Mouse (Mus musculus) liver, adult 2 months (tissue): Measurements from ENCODE around the gene Tssk3. TPM values are rescaled to one million over a fixed set of nuclear protein-coding genes. Genes with fewer than 3 reads are reported as not detected.
"Not testable (repeated sequence)": the region's sequence is repeated elsewhere in the genome, so short reads cannot be mapped to it uniquely, and the experiment has no call there.

ENCODE experiments used
- DNase-seq: peaks from one replicate; pipeline ENCODE4 v3.0.0-alpha.2; 2011; ENCODE audit warnings: low read depth, low spot score; ENCODE audit errors: extremely low read depth
- H3K27ac ChIP-seq: fragments of 200-500 bp; replicated peaks from 2 replicates; pipeline ENCODE4 v1.5.1; 2012; ENCODE audit warnings: low read depth, mild to moderate bottlenecking, control low read depth, inconsistent platforms, low read length; ENCODE audit not compliant: insufficient read depth
- H3K27me3 ChIP-seq: fragments of 200-500 bp; 2 replicates; pipeline ENCODE4 v1.6.1; 2012; ENCODE audit warnings: mild to moderate bottlenecking, moderate library complexity, low read length, inconsistent platforms; ENCODE audit not compliant: control insufficient read depth, insufficient read depth
- H3K36me3 ChIP-seq: fragments of 200-500 bp; 2 replicates; pipeline ENCODE4 v1.6.1; 2012; ENCODE audit warnings: low read length, inconsistent platforms; ENCODE audit not compliant: control insufficient read depth, insufficient read depth
- H3K4me1 ChIP-seq: fragments of 200-500 bp; 2 replicates; pipeline ENCODE4 v1.6.1; 2011; ENCODE audit warnings: low read length; ENCODE audit not compliant: control insufficient read depth, insufficient read depth
- H3K4me3 ChIP-seq: fragments of 200-500 bp; 2 replicates; pipeline ENCODE4 v1.5.1; 2011; ENCODE audit warnings: low read depth, mild to moderate bottlenecking, control low read depth, low read length, moderate library complexity; ENCODE audit not compliant: insufficient read depth
- H3K79me2 ChIP-seq: fragments of 200-500 bp; 2 replicates; pipeline ENCODE4 v1.6.1; 2012; ENCODE audit warnings: inconsistent platforms, mild to moderate bottlenecking, low read length, moderate library complexity; ENCODE audit not compliant: control insufficient read depth, insufficient read depth
- H3K9ac ChIP-seq: fragments of 200-500 bp; 2 replicates; pipeline ENCODE4 v1.6.1; 2012; ENCODE audit warnings: low read depth, mild to moderate bottlenecking, control low read depth, inconsistent platforms, low read length
- CTCF ChIP-seq: fragments of 200-500 bp; IDR thresholded peaks from 2 replicates; pipeline ENCODE4 v1.5.1; 2011; ENCODE audit warnings: low read depth, low read length, control low read depth
- POLR2A ChIP-seq: fragments of 200-500 bp; IDR thresholded peaks from 2 replicates; pipeline ENCODE4 v1.6.1; 2011; ENCODE audit warnings: low read length, control low read depth; ENCODE audit not compliant: insufficient read depth; ENCODE audit errors: extremely low read depth
- WGBS: fragments of 180-500 bp; shearing (Covaris S2); methylation state at CpG from one replicate; pipeline ENCODE4 v1.1.7; 2018; 5-methylcytosine and 5-hydroxymethylcytosine counted together
- polyA plus RNA-seq: library from polyadenylated mRNA; depleted of rRNA; stranded (reverse); fragments of >200 nt; gene quantifications from 2 replicates; pipeline ENCODE4 v1.2.3, GENCODE M21; 2012
- total RNA-seq: library from RNA; depleted of rRNA; stranded (reverse); fragments of >200 nt; gene quantifications from 2 replicates; pipeline ENCODE4 v1.2.3, GENCODE M21; 2014

Gene Tssk3
- total and polyA plus RNA-seq, 2 experiments: not detected

DNA sequence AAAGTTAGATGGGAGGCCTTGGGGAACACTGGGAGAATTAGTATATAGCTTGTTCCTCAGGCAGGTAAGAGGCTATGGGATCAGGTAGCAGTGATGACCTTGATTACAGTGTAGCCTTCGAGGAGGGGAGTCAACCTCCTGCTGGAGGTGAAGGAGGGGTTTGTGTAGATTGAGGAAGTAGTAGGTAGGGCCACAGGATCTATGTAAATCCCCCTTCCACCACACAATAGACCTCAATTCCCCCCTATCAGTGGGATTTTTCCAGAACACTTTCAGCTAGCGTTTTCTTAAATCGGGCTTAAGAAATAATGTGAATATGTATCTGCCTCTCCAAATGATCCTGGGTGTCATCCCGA is 30.0 kb downstream of the Tssk3 start:
- no peak for DNase-seq
- Histone ChIP-seq H3K9ac (peak overlapping the region; percentile 49), H3K36me3 (peaks cover 7% of the 10 kb centered on the region; the same call in 1 of the 2 replicates), H3K79me2 (peaks cover 13% of the 10 kb centered on the region), H3K4me1 (peaks cover 7% of the 10 kb centered on the region), H3K27ac (peak overlapping the region; percentile 17; the same call in 1 of the 2 replicates), H3K4me3 (peak overlapping the region; percentile 24; the same call in 1 of the 2 replicates), H3K27me3 (no peaks in the 10 kb centered on the region)
- TF ChIP-seq POLR2A (no peak), CTCF (no peak)
- WGBS: 0% methylated on average over 4 of the region's 4 CpGs

DNA sequence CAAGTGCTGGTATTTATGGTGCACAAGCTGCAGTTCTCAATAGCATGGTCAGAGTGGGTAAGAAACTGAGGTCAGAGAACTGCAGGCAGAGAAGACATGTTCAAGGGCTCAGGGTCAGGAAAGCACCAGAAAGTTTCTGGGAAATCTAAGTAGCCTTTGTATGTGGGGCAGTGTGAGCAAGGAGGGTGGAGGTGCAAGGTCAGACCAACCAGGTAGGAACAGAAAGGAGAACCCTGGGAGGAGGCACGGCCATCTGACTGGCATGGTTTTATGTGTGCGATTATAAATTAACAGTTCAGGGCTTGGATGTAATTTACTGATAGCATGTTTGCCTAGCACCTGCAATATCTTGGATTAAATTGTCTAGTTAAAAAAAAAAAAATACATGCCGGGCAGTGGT is 31.1 kb downstream of the Tssk3 start:
- Histone ChIP-seq H3K27ac (no peak overlapping the region), H3K79me2 (peaks cover 13% of the 10 kb centered on the region), H3K4me1 (peaks cover 7% of the 10 kb centered on the region), H3K36me3 (no peaks in the 10 kb centered on the region; the same call in 1 of the 2 replicates), H3K27me3 (no peaks in the 10 kb centered on the region), H3K9ac (no peak overlapping the region), H3K4me3 (no peak overlapping the region)
- no peak for DNase-seq
- no peak for TF ChIP-seq POLR2A
- no peak for TF ChIP-seq CTCF
- 84% methylated on average over 3 of the region's 3 CpGs for WGBS

DNA sequence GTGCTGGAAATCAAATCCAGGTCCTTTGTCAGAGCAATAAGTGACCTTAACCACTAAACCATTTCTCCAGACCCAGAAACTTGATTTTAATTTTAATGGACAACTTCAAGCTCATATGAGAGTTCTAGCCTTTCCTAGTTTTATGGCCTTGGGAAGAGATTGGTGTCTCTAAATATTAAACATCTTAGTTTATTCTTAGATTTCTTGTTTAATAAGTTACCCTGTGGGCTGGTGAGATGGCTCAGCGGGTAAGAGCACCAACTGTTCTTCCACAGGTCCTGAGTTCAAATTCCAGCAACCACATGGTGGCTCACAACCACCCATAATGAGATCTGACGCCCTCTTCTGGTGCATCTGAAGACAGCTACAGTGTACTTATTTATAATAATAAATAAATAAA is 33.5 kb downstream of the Tssk3 start:
- not testable (repeated sequence) for H3K27ac ChIP-seq, H3K4me1 ChIP-seq

DNA sequence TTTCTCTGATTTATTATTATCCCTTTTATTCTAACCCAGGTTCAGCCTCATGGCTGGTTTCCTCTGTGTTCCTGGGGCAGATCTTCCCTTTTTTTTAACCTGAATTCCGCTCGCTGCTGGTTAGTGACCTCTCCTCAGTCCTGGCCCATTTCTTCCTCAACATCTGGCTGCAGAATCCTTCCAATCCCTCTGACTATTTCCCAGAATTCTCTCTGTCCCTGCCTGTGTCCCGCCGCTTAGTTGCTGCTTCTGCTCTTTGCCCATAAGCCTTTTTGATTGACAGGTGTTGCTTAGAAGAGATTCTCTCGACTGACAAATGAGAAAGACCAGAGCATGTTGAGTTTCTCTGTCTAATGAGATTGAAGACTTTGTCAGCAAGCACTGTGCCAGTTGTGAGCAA is 34.7 kb downstream of the Tssk3 start:
- H3K27me3 ChIP-seq: no peaks in the 10 kb centered on the region
- H3K4me3 ChIP-seq: no peak overlapping the region
- H3K4me1 ChIP-seq: no peaks in the 10 kb centered on the region; the same call in 1 of the 2 replicates
- TF ChIP-seq POLR2A (no peak), CTCF (no peak)
- H3K27ac ChIP-seq: no peak overlapping the region
- no peaks in the 10 kb centered on the region for H3K79me2 ChIP-seq
- no peak for DNase-seq
- WGBS: 35% methylated on average over 5 of the region's 5 CpGs
- no peak overlapping the region for H3K9ac ChIP-seq
- no peaks in the 10 kb centered on the region for H3K36me3 ChIP-seq

More for the DNA sequence above, 33.5 kb downstream of the Tssk3 start:
- H3K79me2 ChIP-seq, H3K4me3 ChIP-seq, DNase-seq, H3K27me3 ChIP-seq, H3K9ac ChIP-seq, H3K36me3 ChIP-seq: not testable (repeated sequence)
- WGBS: 88% methylated on average over 2 of the region's 2 CpGs

DNA sequence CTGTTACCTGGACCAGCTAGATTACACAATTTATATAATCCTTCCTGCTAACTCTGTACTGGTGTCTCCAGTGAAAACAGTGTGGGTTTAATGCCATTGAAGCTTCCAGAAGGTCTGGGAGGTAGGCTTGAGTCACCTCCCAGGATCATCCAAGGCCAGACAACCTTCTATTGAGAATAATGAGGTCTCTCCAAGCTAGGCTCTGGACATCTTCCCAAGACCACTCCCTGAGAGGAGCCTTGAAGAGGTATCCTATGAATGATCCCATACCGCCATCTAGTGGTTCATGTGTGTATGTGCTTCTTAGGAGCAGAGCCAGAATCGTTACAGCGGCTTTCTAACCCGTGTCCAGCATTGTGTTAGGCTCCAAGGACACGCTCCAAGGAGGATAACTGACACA is 35.6 kb downstream of the Tssk3 start:
- Histone ChIP-seq H3K4me1 (no peaks in the 10 kb centered on the region; the same call in 1 of the 2 replicates), H3K9ac (no peak overlapping the region), H3K4me3 (no peak overlapping the region), H3K79me2 (no peaks in the 10 kb centered on the region), H3K36me3 (no peaks in the 10 kb centered on the region), H3K27me3 (no peaks in the 10 kb centered on the region), H3K27ac (no peak overlapping the region)
- TF ChIP-seq CTCF (peak; percentile 49), POLR2A (no peak)
- WGBS: 0% methylated on average over 5 of the region's 5 CpGs
- DNase-seq: peak; percentile 70

DNA sequence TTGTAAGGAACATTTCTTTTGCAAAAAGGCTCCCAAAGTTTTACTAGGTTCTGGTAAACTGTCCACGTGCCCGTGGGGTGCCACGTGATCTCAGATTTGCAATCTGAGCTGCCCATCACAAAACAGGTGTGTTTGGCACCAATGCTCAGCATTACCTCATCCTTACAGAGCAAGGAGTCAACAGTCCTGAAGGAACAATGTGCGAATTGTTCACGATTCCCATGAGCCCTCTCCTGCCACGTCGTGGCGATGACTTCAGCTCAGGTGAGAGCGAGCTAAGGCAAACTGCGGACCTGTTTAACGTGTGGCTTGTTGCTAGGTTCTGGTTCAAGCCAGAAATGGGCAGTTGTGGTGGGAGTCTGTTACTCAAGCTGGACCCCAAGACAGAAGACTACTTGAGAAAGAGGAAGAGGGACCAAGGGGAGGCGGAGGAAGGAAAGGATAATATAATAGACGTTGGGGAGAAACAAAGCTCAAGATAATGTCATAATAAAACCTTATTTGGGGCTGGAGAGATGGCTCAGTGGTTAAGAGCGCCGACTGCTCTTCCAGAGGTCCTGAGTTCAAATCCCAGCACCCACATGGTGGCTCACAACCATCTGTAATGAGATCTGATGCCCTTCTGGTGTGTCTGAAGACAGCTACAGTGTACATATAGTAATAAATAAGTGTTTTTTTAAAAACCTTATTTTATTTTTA is 39.2 kb downstream of the Tssk3 start:
- no peak overlapping the region for H3K4me3 ChIP-seq
- H3K27me3 ChIP-seq: no peaks in the 10 kb centered on the region
- no peak for TF ChIP-seq CTCF
- no peak for TF ChIP-seq POLR2A
- DNase-seq: no peak
- no peaks in the 10 kb centered on the region; the same call in 1 of the 2 replicates for H3K4me1 ChIP-seq
- 80% methylated on average over 15 of the region's 15 CpGs for WGBS
- no peaks in the 10 kb centered on the region for H3K36me3 ChIP-seq
- H3K9ac ChIP-seq: no peak overlapping the region
- no peaks in the 10 kb centered on the region for H3K79me2 ChIP-seq
- no peak overlapping the region for H3K27ac ChIP-seq
